Mouse (Mus musculus) hindbrain, postnatal 0 days (tissue): ENCODE measurements around the gene Gse1. TPM values are rescaled to one million over a fixed set of nuclear protein-coding genes. Genes with fewer than 3 reads are reported as not detected.

Experiments
- ATAC-seq: fragments of 200-750 bp; cut with Nextera tagmentation; 2 replicates; pipeline ENCODE4 v1.8.0; 2017; ENCODE audit warnings: mild to moderate bottlenecking, moderate TSS enrichment, moderate library complexity
- DNase-seq: peaks from one replicate; pipeline ENCODE4 v3.0.0-alpha.2; 2015; ENCODE audit warnings: low spot score
- H3K27ac ChIP-seq: fragments of 300-500 bp; sonication (generic); 2 replicates; pipeline ENCODE4 v1.5.1; 2014; ENCODE audit warnings: mild to moderate bottlenecking
- H3K27me3 ChIP-seq: fragments of 300-500 bp; sonication (generic); 2 replicates; pipeline ENCODE4 v1.6.1; 2014; ENCODE audit warnings: low read length, mixed read lengths; ENCODE audit not compliant: insufficient read depth
- H3K36me3 ChIP-seq: fragments of 300-500 bp; sonication (generic); 2 replicates; pipeline ENCODE4 v1.6.1; 2014; ENCODE audit warnings: low read length, mixed read lengths; ENCODE audit not compliant: insufficient read depth
- H3K4me1 ChIP-seq: fragments of 300-500 bp; sonication (generic); 2 replicates; pipeline ENCODE4 v1.6.1; 2014; ENCODE audit warnings: antibody characterized with exemption, low read length, mixed read lengths; ENCODE audit not compliant: insufficient read depth
- H3K4me2 ChIP-seq: fragments of 300-500 bp; sonication (generic); 2 replicates; pipeline ENCODE4 v1.6.1; 2014; ENCODE audit warnings: low read depth, mild to moderate bottlenecking, low read length, moderate library complexity, mixed read lengths
- H3K4me3 ChIP-seq: fragments of 300-500 bp; sonication (generic); 2 replicates; pipeline ENCODE4 v1.5.1; 2014; ENCODE audit warnings: low read length
- H3K9ac ChIP-seq: fragments of 300-500 bp; sonication (generic); replicated peaks from 2 replicates; pipeline ENCODE4 v1.6.1; 2014; ENCODE audit warnings: mild to moderate bottlenecking, low read length, moderate library complexity, mixed read lengths
- H3K9me3 ChIP-seq: fragments of 300-500 bp; sonication (generic); 2 replicates; pipeline ENCODE4 v1.6.1; 2016; ENCODE audit warnings: low read length, mixed read lengths
- CTCF ChIP-seq: IDR thresholded peaks from 2 replicates; pipeline ENCODE4 v1.5.1; 2016; ENCODE audit warnings: antibody characterized with exemption, control low read depth, low read depth
- WGBS: fragments of 180-500 bp; shearing (Covaris S2); extraction: QIAGEN DNeasy Blood & Tissue Kit; methylation state at CpG from one replicate; pipeline ENCODE4 v1.1.7; 2014; 5-methylcytosine and 5-hydroxymethylcytosine counted together
- polyA plus RNA-seq: library from polyadenylated mRNA; unstranded; fragments of >200 nt; fragmentation: Nextera tagmentation; extraction: Ambion mirVana; gene quantifications from 2 replicates; pipeline ENCODE4 v1.2.1, GENCODE M21; 2015
- total RNA-seq: library from RNA; depleted of rRNA; stranded (reverse); fragments of >200 nt; gene quantifications from 2 replicates; pipeline ENCODE4 v1.2.3, GENCODE M21; 2014

Gene Gse1
- total and polyA plus RNA-seq, 2 experiments from 2014 or later, result 13.4 to 48.3 TPM

DNA sequence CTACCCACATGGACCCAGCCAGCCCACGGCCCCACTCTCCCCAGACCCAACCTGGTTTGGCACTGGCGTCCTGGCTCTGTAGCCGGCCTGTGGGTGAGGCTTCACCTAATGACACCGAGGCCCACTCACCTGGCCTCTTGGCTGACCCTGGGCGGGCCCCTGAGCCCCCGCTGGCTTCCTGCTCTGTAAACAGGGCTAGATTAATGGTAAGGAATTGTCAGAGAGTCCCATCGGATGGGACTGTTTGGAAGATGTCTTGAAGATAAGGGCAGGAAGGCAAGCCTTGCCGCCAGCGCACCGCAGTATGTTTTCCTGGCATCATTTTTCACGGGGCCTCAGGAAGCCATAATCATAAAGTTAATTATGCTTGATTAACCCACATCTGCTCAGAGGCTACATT lies 20.1 kb upstream of the Gse1 start:
- TF ChIP-seq CTCF, result no peak
- Histone ChIP-seq H3K27me3 (no peaks in the 10 kb centered on the region), H3K27ac (no peak overlapping the region), H3K9ac (no peak overlapping the region), H3K4me1 (no peaks in the 10 kb centered on the region; the same call in 1 of the 2 replicates), H3K36me3 (no peaks in the 10 kb centered on the region), H3K4me3 (no peak overlapping the region), H3K4me2 (no peak overlapping the region), H3K9me3 (no peaks in the 10 kb centered on the region)
- 56% methylated on average over 11 of the region's 11 CpGs for WGBS
- DNase-seq (no peak), ATAC-seq (no peak)

DNA sequence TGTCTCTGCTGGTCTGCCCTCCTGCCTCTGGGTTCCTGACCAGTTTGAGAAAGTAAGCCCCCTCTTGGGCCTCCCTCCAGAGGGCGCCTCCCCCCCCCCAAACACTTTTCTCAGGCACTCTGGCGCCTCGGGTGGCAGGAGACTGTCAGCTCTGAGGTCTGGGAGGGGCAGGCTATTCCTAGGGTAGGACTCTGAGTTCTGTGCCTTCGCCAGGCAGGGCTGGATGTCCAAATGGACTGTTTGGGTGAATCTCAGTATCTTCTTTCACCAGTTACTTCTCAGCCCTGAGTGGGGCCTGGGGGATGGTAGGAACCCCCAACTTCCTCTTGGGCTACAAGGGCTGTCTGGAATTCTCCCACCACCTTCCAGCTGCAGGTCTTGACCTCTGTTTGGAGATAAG lies 16.9 kb upstream of the Gse1 start:
- peak; percentile 53 for DNase-seq

DNA sequence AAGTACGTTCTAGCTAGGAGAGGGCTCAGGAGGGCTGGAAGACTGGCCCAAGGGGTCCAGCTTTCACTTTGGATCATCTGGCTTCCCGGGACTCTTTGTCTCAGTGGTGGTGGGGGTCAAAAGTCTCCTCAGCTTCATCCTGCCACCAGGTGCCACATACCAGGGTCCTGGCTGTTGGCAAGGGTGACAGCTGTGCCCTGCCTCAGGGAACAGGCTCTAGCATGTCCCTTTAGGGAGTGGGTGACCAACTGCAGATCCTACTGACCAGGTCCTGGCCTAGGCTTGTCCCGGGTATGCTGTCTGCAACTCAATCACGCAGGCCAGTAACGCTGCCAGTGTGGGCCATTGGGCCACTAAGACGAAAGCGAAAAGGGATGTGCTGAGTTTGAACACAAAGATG lies 15.7 kb upstream of the Gse1 start:
- Histone ChIP-seq H3K27me3 (no peaks in the 10 kb centered on the region), H3K9ac (no peak overlapping the region), H3K9me3 (no peaks in the 10 kb centered on the region), H3K27ac (no peak overlapping the region), H3K4me1 (peaks cover 12% of the 10 kb centered on the region), H3K4me3 (no peak overlapping the region), H3K4me2 (no peak overlapping the region), H3K36me3 (no peaks in the 10 kb centered on the region)
- WGBS, result 86% methylated on average over 7 of the region's 7 CpGs
- DNase-seq (no peak), ATAC-seq (no peak)
- TF ChIP-seq CTCF, result no peak

More for the DNA sequence above, 16.9 kb upstream of the Gse1 start:
- H3K36me3 ChIP-seq, result no peaks in the 10 kb centered on the region
- H3K27me3 ChIP-seq, result no peaks in the 10 kb centered on the region
- H3K9ac ChIP-seq, result no peak overlapping the region
- TF ChIP-seq CTCF, result peak; percentile 63
- 23% methylated on average over 4 of the region's 4 CpGs for WGBS
- H3K4me2 ChIP-seq, result no peak overlapping the region
- no peaks in the 10 kb centered on the region for H3K9me3 ChIP-seq
- no peak overlapping the region for H3K4me3 ChIP-seq
- no peak overlapping the region for H3K27ac ChIP-seq
- peaks cover 8% of the 10 kb centered on the region for H3K4me1 ChIP-seq
- no peak for ATAC-seq

DNA sequence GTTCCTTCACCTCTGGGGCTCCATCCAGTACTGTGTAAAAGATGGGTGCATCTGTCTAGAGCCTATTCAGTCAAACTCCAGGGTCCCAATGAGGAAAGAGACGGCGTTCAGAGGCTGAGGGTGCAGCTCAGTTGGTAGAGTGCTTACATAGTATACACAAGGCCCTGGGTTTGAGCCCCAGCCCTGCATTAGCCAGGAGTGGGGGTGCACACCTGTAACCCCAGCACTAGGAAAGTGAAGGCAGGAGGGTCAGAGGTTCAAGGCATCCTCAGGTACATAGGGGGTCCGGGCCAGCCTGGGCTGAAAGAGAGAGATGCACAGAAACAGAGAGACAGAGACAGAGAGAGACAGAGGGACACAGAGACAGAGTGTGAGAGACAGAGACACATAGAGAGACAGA lies 15.0 kb upstream of the Gse1 start:
- no peak overlapping the region for H3K4me2 ChIP-seq
- no peak overlapping the region for H3K4me3 ChIP-seq
- peaks cover 12% of the 10 kb centered on the region for H3K4me1 ChIP-seq
- no peaks in the 10 kb centered on the region for H3K36me3 ChIP-seq
- H3K27ac ChIP-seq, result no peak overlapping the region
- ATAC-seq, result no peak
- WGBS, result 94% methylated on average over 3 of the region's 3 CpGs
- DNase-seq, result no peak
- no peaks in the 10 kb centered on the region for H3K27me3 ChIP-seq
- no peak overlapping the region for H3K9ac ChIP-seq
- no peak for TF ChIP-seq CTCF
- no peaks in the 10 kb centered on the region for H3K9me3 ChIP-seq

DNA sequence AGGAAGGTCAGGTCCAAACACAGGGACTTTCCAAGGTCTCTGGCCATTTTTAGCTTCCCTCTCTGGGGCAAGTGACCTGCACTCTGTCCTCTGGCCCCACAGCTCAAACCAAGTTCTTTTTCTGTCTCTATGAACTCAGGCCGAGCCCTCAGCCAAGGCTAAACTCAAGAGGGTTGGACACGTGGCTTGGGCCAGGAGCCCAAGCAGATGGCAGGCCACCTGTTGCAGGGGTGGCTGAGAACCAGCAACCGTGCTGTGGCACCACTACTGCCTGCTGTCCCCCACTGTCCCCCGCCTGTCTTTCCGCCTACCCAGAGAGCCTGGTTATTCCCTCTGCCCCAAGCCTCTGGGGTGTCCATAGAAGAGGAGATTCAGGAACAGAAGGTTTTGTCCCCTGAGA lies 14.3 kb upstream of the Gse1 start:
- 55% methylated on average over 5 of the region's 5 CpGs for WGBS
- DNase-seq, result peak; percentile 81
- H3K4me2 ChIP-seq, result no peak overlapping the region
- peaks cover 12% of the 10 kb centered on the region for H3K4me1 ChIP-seq
- TF ChIP-seq CTCF, result no peak
- H3K36me3 ChIP-seq, result no peaks in the 10 kb centered on the region
- peak; percentile 10; the same call in 1 of the 2 replicates for ATAC-seq
- no peak overlapping the region for H3K4me3 ChIP-seq
- no peaks in the 10 kb centered on the region for H3K9me3 ChIP-seq
- H3K9ac ChIP-seq, result no peak overlapping the region
- H3K27me3 ChIP-seq, result no peaks in the 10 kb centered on the region
- H3K27ac ChIP-seq, result no peak overlapping the region

DNA sequence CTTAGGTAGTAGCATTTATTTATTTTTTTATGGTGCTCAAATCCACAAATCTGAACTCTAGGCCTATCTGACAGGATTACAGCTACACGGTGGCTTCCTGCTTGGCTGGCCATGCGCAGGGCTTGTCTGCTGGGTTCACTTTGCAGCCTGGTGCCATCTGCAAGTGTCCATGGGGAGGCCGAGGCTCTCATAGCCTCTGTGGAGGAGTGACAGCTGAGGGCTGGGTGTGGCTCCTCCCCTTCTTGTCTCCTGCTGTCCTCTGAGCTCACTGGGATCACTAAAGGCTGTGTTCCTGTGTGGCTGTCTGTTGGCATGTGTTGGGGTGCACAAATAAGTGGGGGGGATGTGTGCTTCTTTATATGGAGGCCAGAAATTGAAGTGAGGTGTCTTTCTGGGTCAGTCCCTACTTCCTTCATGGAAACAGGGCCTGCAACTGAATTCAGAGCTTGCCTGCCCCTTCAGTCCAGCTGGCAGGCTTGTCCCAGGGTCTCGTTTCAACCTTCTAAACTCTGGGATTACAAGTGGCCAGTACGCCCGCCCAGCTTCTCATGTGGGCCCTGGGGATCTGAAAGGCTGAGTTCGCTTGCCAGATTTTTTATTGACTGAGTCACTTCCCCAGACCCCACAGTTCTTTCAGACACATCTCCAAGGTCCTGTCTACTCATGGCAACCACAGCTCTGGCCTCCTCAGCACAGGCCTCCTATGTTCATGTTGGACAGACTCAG lies 12.7 kb upstream of the Gse1 start:
- DNase-seq (peak; percentile 58), ATAC-seq (peak; percentile 34)
- Histone ChIP-seq H3K27ac (peak overlapping the region; percentile 54; the same call in 1 of the 2 replicates), H3K9me3 (no peaks in the 10 kb centered on the region), H3K4me2 (no peak overlapping the region), H3K4me1 (peaks cover 12% of the 10 kb centered on the region), H3K36me3 (no peaks in the 10 kb centered on the region), H3K27me3 (no peaks in the 10 kb centered on the region), H3K4me3 (no peak overlapping the region), H3K9ac (no peak overlapping the region)
- 39% methylated on average over 7 of the region's 7 CpGs for WGBS
- TF ChIP-seq CTCF, result no peak
